Mouse (Mus musculus) C2C12 (cell line): ENCODE measurements at regions not wholly inside any gene's neighbourhood (a gene's known extent, or its start where the extent isn't known, plus 50 kb on each side); places are given as distances from the start of the nearest gene placed in this dataset.

ENCODE experiments used
- H3K27me3 ChIP-seq: one replicate; pipeline ENCODE4 v1.6.1; 2011; ENCODE audit not compliant: control insufficient read depth, insufficient read depth, insufficient read length
- H3K36me3 ChIP-seq: one replicate; pipeline ENCODE4 v1.6.1; 2011; ENCODE audit not compliant: control insufficient read depth, insufficient read depth
- H3K4me3 ChIP-seq: one replicate; pipeline ENCODE4 v1.5.1; 2011; ENCODE audit warnings: mild to moderate bottlenecking, control low read depth; ENCODE audit not compliant: poor library complexity, insufficient read depth, severe bottlenecking
- H3K79me2 ChIP-seq: one replicate; pipeline ENCODE4 v1.6.1; 2011; ENCODE audit not compliant: control insufficient read depth, insufficient read depth
- H3K79me3 ChIP-seq: one replicate; pipeline ENCODE4 v1.6.1; 2011; ENCODE audit warnings: low read depth, control low read depth
- H3ac ChIP-seq: one replicate; pipeline ENCODE3; 2011; ENCODE audit warnings: low read depth; ENCODE audit not compliant: control insufficient read depth, insufficient read length
- CEBPB ChIP-seq: IDR thresholded peaks from one replicate; pipeline ENCODE4 v1.6.1; 2011; ENCODE audit warnings: low read depth, mild to moderate bottlenecking, control low read depth, moderate library complexity
- CTCF ChIP-seq: IDR thresholded peaks from one replicate; pipeline ENCODE4 v1.5.1; 2011; ENCODE audit not compliant: control insufficient read depth, insufficient read depth, insufficient read length
- FOSL1 ChIP-seq: IDR thresholded peaks from one replicate; pipeline ENCODE4 v1.8.0; 2011; ENCODE audit warnings: mild to moderate bottlenecking, low read length; ENCODE audit not compliant: poor library complexity, insufficient read depth, severe bottlenecking
- MAX ChIP-seq: IDR thresholded peaks from one replicate; pipeline ENCODE4 v1.6.1; 2011; ENCODE audit warnings: mild to moderate bottlenecking, control low read depth
- MYOD1 ChIP-seq: IDR thresholded peaks from one replicate; pipeline ENCODE4 v1.6.1; 2011; ENCODE audit warnings: low read depth; ENCODE audit not compliant: control insufficient read depth, insufficient read length
- MYOG ChIP-seq: IDR thresholded peaks from one replicate; pipeline ENCODE4 v1.6.1; 2011; ENCODE audit not compliant: control insufficient read depth, insufficient read length; ENCODE audit errors: extremely low read depth
- USF1 ChIP-seq: IDR thresholded peaks from one replicate; pipeline ENCODE4 v1.6.1; 2011; ENCODE audit warnings: low read depth, mild to moderate bottlenecking, control low read depth, moderate library complexity

DNA sequence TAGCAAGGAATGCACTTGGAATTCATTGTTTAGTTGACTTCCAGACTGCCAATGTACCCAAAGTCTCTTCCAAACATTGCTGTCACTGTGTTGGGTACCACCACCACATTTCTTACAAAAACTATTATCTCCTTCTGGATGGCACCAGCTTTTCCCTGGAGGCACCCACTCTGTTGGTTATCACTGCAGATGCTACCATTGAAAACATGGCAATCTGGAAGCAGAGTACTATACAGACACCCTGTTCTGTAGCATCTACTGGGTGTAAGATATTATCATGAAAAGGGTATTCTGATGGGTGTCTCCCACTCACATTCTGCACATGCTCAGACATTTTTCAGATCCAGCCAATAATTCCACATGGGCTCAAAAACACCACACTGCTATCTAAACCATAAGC, 380.4 kb downstream of the Plk2 start:
- no peaks in the 10 kb centered on the region for H3K79me3 ChIP-seq
- no peak for TF ChIP-seq MYOD1
- TF ChIP-seq MYOG, result no peak
- TF ChIP-seq CEBPB, result no peak
- no peak for TF ChIP-seq CTCF
- TF ChIP-seq FOSL1, result no peak
- no peak for TF ChIP-seq MAX
- TF ChIP-seq USF1, result no peak
- H3K27me3 ChIP-seq, result no peaks in the 10 kb centered on the region

DNA sequence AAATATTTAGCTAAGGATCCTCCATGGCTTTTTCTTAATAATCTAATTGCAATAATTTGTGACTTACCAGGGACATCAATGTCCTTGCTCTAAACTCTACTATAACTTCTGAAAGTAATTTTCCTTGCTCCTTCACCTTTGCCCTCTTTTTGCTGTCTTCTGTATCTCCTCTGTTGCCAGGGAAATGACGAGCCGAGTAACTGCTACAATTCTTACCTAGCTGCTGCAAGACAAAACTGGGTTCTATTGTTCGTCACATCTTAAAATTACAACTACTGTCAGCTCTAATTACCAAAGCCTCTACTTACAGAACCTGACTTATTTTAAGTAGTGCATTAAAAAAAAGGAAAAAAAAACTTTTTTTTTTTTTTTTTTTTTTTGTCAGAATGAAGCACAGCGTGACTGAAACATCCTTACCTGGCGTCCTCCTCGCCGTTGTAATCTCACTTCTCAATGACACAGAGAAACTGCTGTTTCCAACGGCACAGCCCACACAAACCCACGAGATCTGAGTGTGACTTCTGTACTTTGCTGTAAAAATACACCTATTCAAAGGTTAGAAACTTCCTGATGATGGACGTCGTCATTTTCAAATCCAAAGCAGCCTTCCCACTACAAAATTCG, 389.4 kb downstream of the Plk2 start:
- Histone ChIP-seq H3K27me3 (no peaks in the 10 kb centered on the region), H3ac (no peak overlapping the region), H3K36me3 (no peaks in the 10 kb centered on the region), H3K4me3 (no peak overlapping the region), H3K79me2 (no peaks in the 10 kb centered on the region), H3K79me3 (no peaks in the 10 kb centered on the region)
- TF ChIP-seq CEBPB, result no peak
- no peak for TF ChIP-seq FOSL1
- no peak for TF ChIP-seq MYOD1
- no peak for TF ChIP-seq CTCF
- no peak for TF ChIP-seq MYOG
- no peak for TF ChIP-seq MAX

More for the DNA sequence above, 380.4 kb downstream of the Plk2 start:
- Histone ChIP-seq H3K4me3 (no peak overlapping the region), H3K79me2 (no peaks in the 10 kb centered on the region), H3K36me3 (no peaks in the 10 kb centered on the region), H3ac (no peak overlapping the region)

DNA sequence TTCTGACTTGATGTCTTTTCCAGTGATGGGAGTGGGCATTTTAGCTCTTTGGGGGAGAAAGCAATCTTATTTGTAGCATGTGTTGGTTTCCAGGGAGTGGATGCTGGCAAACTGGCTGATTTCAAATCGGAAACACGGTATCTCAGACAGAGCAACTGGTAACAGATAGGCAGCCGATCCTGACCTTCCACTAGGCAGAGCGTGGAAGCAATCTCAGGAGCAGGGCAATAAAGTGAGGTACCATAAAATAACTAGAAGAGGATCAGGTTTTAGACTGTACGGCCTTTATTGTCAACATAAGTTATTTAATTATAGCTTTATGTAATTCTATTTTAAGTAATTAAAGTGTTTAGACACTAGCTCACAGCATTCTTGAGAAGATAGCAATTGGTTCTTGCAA, 390.0 kb downstream of the Plk2 start:
- Histone ChIP-seq H3K79me3 (no peaks in the 10 kb centered on the region), H3K79me2 (no peaks in the 10 kb centered on the region), H3K4me3 (no peak overlapping the region), H3ac (no peak overlapping the region), H3K27me3 (no peaks in the 10 kb centered on the region), H3K36me3 (no peaks in the 10 kb centered on the region)
- TF ChIP-seq FOSL1, result no peak
- TF ChIP-seq MYOD1, result no peak
- no peak for TF ChIP-seq MAX
- no peak for TF ChIP-seq CEBPB
- no peak for TF ChIP-seq USF1
- no peak for TF ChIP-seq CTCF
- no peak for TF ChIP-seq MYOG

DNA sequence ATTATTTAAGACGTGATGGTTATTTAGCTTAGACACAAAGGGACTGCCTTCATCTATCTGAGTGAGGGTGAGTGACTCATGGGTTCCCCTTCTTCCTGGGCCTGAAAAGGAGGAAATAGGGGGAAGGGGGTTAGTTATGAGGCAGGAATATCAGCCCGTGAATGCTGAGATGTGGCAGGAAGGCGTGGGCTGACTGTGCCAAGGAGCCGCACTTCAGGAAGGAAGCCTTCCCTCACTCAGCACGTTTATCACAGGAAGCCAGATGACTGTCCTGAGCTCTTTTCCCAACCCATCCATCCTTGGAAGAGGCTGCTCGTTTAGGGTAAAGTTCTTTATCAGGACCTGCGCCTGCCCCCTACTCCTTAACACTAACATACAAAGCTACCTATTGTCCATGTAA, 403.5 kb downstream of the Plk2 start:
- no peak overlapping the region for H3K4me3 ChIP-seq
- H3ac ChIP-seq, result no peak overlapping the region
- no peaks in the 10 kb centered on the region for H3K79me2 ChIP-seq
- no peaks in the 10 kb centered on the region for H3K79me3 ChIP-seq
- TF ChIP-seq USF1 (no peak), CTCF (no peak), FOSL1 (no peak), MAX (no peak), MYOG (no peak), MYOD1 (no peak), CEBPB (no peak)
- H3K36me3 ChIP-seq, result no peaks in the 10 kb centered on the region
- no peaks in the 10 kb centered on the region for H3K27me3 ChIP-seq

DNA sequence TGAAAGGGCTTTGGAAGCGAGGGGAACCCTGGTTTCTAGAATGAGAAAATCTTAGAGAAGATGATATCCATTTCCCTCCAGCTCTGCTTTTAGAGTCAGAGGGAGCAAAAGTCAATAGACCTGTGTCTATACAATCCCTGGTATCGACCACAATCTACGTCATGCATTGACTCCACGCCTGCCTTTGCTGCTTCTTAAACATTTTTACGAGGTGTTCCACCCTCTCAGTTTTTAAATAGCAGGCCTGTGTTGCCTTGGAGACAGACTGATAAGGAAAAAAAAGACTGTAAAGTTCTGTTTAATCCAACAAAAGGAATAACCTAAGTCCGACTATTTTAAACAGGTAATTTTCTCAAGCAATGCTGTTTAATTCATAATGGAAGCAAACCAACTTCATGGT, 408.0 kb downstream of the Plk2 start:
- no peaks in the 10 kb centered on the region for H3K36me3 ChIP-seq
- no peaks in the 10 kb centered on the region for H3K79me2 ChIP-seq
- H3K27me3 ChIP-seq, result no peaks in the 10 kb centered on the region
- no peak overlapping the region for H3ac ChIP-seq
- TF ChIP-seq FOSL1 (no peak), USF1 (no peak), CEBPB (no peak), MYOG (no peak), MYOD1 (no peak)
- H3K79me3 ChIP-seq, result no peaks in the 10 kb centered on the region
- no peak overlapping the region for H3K4me3 ChIP-seq

DNA sequence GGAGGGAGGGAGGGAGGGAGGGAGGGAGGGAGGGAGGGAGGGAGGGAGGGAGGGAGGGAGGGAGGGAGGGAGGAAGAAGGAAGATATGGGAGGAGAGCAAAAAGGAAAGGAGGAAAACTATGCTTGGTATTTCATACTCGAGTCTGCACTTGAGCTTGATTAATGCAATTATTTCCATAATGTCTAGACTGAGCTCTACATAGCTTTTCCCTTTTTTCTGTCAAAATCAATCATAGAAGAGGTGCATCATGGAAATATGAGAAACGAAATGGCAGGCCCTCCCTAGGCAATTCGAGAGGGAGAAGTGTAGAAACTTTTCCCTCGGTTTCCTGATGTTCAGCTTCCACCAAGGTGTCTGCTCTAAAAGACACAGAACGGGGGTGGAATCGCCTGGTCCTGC, 417.6 kb downstream of the Plk2 start:
- Histone ChIP-seq H3K27me3 (no peaks in the 10 kb centered on the region), H3ac (no peak overlapping the region), H3K36me3 (no peaks in the 10 kb centered on the region), H3K79me2 (no peaks in the 10 kb centered on the region), H3K79me3 (no peaks in the 10 kb centered on the region), H3K4me3 (no peak overlapping the region)
- TF ChIP-seq MAX (no peak), CTCF (no peak), USF1 (no peak), FOSL1 (no peak), MYOD1 (no peak), CEBPB (no peak), MYOG (no peak)
